Mouse (Mus musculus): ENCODE results near the gene Exoc6. TPM values are rescaled to one million over a fixed set of nuclear protein-coding genes. Genes with fewer than 3 reads are reported as not detected.
"Not testable (repeated sequence)": the region's sequence is repeated elsewhere in the genome, so short reads cannot be mapped to it uniquely, and the experiment has no call there.

The Exoc6 gene
- polyA plus RNA-seq, 1 experiment = 14.1 TPM

DNA sequence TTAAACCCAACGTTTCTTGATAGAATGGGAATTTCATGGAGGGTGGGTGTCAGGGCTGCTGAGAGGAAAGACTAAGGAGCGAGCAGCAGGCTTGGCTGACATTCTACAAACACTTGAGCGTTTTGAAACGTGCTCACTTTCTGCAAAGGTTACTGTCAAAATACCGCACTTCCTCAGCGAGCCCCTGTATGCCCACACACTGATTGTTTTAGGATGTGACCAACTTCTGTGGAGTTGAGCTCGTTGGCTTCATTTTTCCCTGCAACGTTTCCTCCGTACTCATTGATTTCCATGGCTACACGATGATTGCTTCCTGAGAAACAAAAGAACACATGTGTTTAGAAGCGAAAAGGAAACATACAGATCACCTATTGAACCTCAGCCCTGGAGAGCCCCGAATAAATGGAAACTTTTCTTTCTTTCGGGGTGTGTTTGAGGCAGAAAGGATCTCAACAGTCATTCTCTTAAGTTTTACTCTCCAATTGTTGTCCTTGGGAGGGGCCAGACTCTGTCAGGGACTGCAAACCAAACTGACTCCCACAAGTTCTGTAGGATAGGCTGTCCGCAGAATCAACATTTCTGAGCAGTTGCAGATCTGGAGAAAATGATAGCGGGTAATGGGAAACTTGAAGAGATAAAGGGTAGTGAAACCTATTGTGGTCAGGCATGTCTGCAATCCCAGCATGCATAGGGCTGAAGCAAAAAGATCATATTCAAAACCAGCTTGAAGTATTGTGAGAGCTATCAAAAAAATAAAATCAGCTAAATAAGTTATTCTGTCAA lies 26.7 kb upstream of the Exoc6 start:
- H3K9me3 ChIP-seq = no peaks in the 10 kb centered on the region
- H3K4me3 ChIP-seq (replicated peaks) = peak overlapping the region; percentile 55
- no peaks in the 10 kb centered on the region for H3K36me3 ChIP-seq (replicated peaks; ENCODE audit: low read length)
- TF ChIP-seq FLI1 (IDR thresholded peaks at IDR 0.05; ENCODE audit: low read length) (no peak), GATA1 (IDR thresholded peaks at IDR 0.05; ENCODE audit: borderline replicate concordance, low read length) (no peak)
- peaks cover 4% of the 10 kb centered on the region for H3K27me3 ChIP-seq (replicated peaks)
- peaks cover 52% of the 10 kb centered on the region for H3K4me1 ChIP-seq

DNA sequence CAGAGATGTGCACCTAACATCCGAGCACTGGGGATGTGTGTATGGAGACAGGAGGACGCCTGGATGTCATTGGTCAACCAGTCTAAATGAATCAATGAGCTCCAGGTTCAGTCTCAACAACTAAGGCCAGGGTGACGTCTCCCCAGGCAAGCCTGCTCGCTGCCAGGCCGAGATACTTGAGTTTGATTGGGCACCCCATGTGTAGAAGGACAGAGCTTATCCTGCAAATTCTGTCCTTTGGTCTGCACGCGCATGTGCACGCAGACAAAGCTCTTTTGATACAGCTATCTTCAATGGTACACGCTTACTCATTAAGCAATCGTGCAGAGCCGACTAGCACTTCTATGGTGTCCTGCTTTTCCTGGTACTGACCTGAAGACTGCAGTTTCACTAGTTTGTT lies 24.3 kb upstream of the Exoc6 start:
- H3K4me1 ChIP-seq = peaks cover 60% of the 10 kb centered on the region
- no peak for TF ChIP-seq FLI1 (IDR thresholded peaks at IDR 0.05; ENCODE audit: low read length)
- H3K27me3 ChIP-seq (replicated peaks) = peaks cover 1% of the 10 kb centered on the region
- H3K4me3 ChIP-seq (replicated peaks) = no peak overlapping the region
- no peaks in the 10 kb centered on the region for H3K9me3 ChIP-seq
- no peaks in the 10 kb centered on the region for H3K36me3 ChIP-seq (replicated peaks; ENCODE audit: low read length)

DNA sequence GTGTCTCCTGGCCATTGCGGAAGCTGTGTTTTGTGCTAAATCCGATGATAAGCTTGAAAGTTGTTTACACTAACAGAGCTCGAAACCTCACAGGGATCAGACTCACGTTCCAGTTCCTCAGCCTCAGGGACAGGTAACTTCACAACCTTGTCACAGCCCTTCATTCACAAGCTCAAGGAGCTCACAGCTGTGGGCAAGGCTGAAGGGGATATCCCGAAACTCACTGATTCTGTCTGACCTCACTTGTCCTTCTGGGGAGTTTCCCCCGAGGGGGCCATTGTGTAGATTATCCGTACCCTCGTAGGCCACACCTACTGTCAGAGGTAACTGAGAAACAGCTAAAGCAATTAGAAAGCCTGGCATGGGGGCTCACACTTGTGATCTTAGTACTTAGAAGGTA lies 23.4 kb upstream of the Exoc6 start:
- Histone ChIP-seq H3K4me3 (replicated peaks) (no peak overlapping the region), H3K36me3 (replicated peaks; ENCODE audit: low read length) (no peaks in the 10 kb centered on the region), H3K4me1 (peaks cover 59% of the 10 kb centered on the region), H3K27me3 (replicated peaks) (no peaks in the 10 kb centered on the region), H3K9me3 (no peaks in the 10 kb centered on the region)
- TF ChIP-seq FLI1 (IDR thresholded peaks at IDR 0.05; ENCODE audit: low read length) (no peak), GATA1 (IDR thresholded peaks at IDR 0.05; ENCODE audit: borderline replicate concordance, low read length) (no peak)

GRCm38 (mm10) chr19:37527736-37528135 lies 22.5 kb upstream of the Exoc6 start:
- H3K27me3 ChIP-seq (replicated peaks) = not testable (repeated sequence)
- H3K4me1 ChIP-seq = peaks cover 59% of the 10 kb centered on the region

DNA sequence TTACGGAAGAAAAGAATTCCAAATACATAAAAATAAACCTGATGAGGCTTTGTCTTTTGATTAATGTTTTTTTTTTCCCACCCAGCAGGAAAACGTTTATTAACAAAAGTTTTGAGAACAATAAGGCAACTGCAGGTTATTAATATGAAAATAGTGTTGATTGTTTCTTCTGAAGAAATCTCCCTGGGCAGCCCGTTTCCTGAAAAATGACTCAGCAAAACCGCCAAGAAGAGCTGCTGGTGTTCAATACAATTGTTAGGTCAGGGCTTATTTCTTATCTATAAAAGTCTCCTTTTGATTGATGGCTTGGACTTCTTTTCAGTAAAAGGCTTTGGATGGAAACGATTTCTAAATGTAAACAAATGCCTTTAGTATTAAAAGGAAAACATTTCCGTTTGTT lies 21.6 kb upstream of the Exoc6 start:
- Histone ChIP-seq H3K9me3 (no peaks in the 10 kb centered on the region), H3K27me3 (replicated peaks) (no peaks in the 10 kb centered on the region), H3K36me3 (replicated peaks; ENCODE audit: low read length) (no peaks in the 10 kb centered on the region), H3K4me3 (replicated peaks) (peak overlapping the region; percentile 84), H3K4me1 (peaks cover 59% of the 10 kb centered on the region)
- TF ChIP-seq FLI1 (IDR thresholded peaks at IDR 0.05; ENCODE audit: low read length) (no peak), GATA1 (IDR thresholded peaks at IDR 0.05; ENCODE audit: borderline replicate concordance, low read length) (no peak)

More at GRCm38 (mm10) chr19:37527736-37528135, 22.5 kb upstream of the Exoc6 start:
- H3K36me3 ChIP-seq (replicated peaks; ENCODE audit: low read length); H3K9me3 ChIP-seq; H3K4me3 ChIP-seq (replicated peaks): not testable (repeated sequence)

DNA sequence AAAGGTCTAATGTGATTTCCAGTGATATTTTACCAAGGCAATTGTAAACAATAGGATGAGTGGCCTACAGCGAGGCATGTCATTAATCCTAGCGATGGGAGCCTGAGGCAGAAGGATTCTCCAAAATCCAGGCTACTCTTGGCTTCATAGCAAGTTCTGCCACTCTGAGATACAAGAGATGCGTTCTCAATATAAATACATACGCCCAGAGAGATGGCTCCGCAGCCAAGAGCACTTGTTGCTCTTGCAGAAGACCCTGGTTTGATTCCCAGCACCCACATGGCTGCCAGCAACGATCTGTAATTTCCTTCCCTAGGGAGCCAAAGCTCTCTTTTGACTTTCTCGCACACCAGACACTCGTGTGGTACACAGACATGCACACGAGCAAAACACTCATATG lies 20.9 kb upstream of the Exoc6 start:
- TF ChIP-seq FLI1 (IDR thresholded peaks at IDR 0.05; ENCODE audit: low read length) (no peak), GATA1 (IDR thresholded peaks at IDR 0.05; ENCODE audit: borderline replicate concordance, low read length) (no peak)
- Histone ChIP-seq H3K4me3 (replicated peaks) (no peak overlapping the region), H3K27me3 (replicated peaks) (no peaks in the 10 kb centered on the region), H3K36me3 (replicated peaks; ENCODE audit: low read length) (no peaks in the 10 kb centered on the region), H3K9me3 (no peaks in the 10 kb centered on the region), H3K4me1 (peaks cover 60% of the 10 kb centered on the region)

DNA sequence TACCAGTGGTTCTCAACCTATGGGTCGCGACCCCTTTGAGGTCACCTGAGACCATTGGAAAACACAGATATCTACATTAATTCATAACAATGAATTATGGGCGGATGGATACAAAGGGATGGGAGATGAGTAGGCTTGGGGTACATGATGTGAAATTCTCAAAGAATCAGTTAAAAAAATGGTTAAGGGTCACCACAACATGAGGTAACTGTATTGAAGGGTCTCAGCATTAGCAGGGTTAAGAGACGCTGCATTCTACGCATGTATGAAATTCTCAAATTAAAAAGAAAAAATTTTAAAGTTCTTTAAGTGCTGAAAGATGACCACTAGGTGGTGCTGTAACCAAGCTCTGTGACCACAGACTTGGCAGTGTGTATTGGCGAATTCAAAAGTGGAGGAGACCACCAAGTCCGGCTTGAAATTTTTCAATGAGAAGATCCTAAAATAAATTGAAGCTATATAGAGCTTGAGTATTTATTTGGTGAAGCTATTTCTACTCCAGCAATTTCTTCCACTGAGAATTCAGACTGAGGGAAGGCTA lies 20.2 kb upstream of the Exoc6 start:
- no peak overlapping the region for H3K4me3 ChIP-seq (replicated peaks)

DNA sequence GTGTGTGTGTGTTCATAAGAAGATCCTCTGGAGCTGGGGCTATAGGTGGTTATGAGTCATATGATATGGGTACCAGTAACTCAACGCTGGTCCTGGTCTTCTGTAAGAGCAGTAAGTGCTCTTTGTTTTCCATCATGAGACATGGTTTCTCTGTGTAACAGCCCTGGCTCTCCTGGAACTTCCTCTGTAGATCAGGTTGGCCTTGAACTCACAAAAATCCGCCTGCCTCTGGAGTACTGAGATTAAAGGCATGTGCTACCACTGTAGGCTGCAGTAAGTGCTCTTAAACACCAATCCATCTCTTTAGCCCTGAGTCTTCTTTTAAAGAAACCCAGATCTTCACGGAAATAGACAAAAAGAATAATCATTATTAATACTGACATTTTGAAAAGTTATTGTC lies 19.6 kb upstream of the Exoc6 start:
- Histone ChIP-seq H3K27me3 (replicated peaks) (no peaks in the 10 kb centered on the region), H3K4me1 (peaks cover 66% of the 10 kb centered on the region), H3K36me3 (replicated peaks; ENCODE audit: low read length) (no peaks in the 10 kb centered on the region), H3K4me3 (replicated peaks) (no peak overlapping the region), H3K9me3 (no peaks in the 10 kb centered on the region)
- TF ChIP-seq FLI1 (IDR thresholded peaks at IDR 0.05; ENCODE audit: low read length) (no peak), GATA1 (IDR thresholded peaks at IDR 0.05; ENCODE audit: borderline replicate concordance, low read length) (no peak)

More for the DNA sequence above, 20.2 kb upstream of the Exoc6 start:
- H3K4me1 ChIP-seq = peaks cover 60% of the 10 kb centered on the region
- H3K9me3 ChIP-seq = no peaks in the 10 kb centered on the region
- TF ChIP-seq FLI1 (IDR thresholded peaks at IDR 0.05; ENCODE audit: low read length) (no peak), GATA1 (IDR thresholded peaks at IDR 0.05; ENCODE audit: borderline replicate concordance, low read length) (no peak)
- no peaks in the 10 kb centered on the region for H3K27me3 ChIP-seq (replicated peaks)
- H3K36me3 ChIP-seq (replicated peaks; ENCODE audit: low read length) = no peaks in the 10 kb centered on the region

- Histone ChIP-seq H3K9me3 (no peaks in the 10 kb centered on the region), H3K4me3 (replicated peaks) (no peak overlapping the region), H3K36me3 (replicated peaks; ENCODE audit: low read length) (no peaks in the 10 kb centered on the region), H3K27me3 (replicated peaks) (no peaks in the 10 kb centered on the region), H3K4me1 (peaks cover 61% of the 10 kb centered on the region)
- no peak for TF ChIP-seq FLI1 (IDR thresholded peaks at IDR 0.05; ENCODE audit: low read length)
Measured at GRCm38 (mm10) chr19:37531200-37531845, 18.9 kb upstream of the Exoc6 start.

DNA sequence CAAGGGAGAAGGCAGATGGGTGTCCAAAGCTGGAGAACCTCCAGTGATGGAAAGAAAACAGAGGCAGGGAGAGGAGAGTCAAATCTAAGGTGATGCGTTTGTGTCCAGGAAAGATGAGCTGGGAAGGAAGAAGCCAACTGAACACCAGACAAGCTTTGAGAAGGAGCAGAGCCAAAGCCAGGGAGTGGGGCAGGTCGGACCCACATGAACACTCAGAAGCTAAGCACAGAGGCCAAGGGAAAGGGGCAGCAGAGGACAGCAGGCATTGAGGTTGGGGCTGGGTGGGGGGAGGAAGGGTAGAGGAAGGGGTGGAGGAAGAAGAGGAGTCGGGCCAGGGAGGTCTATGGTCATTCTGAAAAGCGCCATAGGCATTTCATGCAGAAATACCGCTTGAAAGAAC lies 17.0 kb upstream of the Exoc6 start:
- H3K27me3 ChIP-seq (replicated peaks) = no peaks in the 10 kb centered on the region
- no peak overlapping the region for H3K4me3 ChIP-seq (replicated peaks)
- H3K9me3 ChIP-seq = no peaks in the 10 kb centered on the region
- no peaks in the 10 kb centered on the region for H3K36me3 ChIP-seq (replicated peaks; ENCODE audit: low read length)
- H3K4me1 ChIP-seq = peaks cover 52% of the 10 kb centered on the region
- TF ChIP-seq FLI1 (IDR thresholded peaks at IDR 0.05; ENCODE audit: low read length) = no peak
- no peak for TF ChIP-seq GATA1 (IDR thresholded peaks at IDR 0.05; ENCODE audit: borderline replicate concordance, low read length)
